Mouse (Mus musculus) 3T3-L1 (cell line): ENCODE measurements around the gene 4930519G04Rik.
"Not testable (repeated sequence)": the region's sequence is repeated elsewhere in the genome, so short reads cannot be mapped to it uniquely, and the experiment has no call there.

Experiments
- DNase-seq: peaks from one replicate; pipeline ENCODE4 v3.0.0-alpha.2; 2015; ENCODE audit warnings: low read depth, low spot score

Gene 4930519G04Rik

DNA sequence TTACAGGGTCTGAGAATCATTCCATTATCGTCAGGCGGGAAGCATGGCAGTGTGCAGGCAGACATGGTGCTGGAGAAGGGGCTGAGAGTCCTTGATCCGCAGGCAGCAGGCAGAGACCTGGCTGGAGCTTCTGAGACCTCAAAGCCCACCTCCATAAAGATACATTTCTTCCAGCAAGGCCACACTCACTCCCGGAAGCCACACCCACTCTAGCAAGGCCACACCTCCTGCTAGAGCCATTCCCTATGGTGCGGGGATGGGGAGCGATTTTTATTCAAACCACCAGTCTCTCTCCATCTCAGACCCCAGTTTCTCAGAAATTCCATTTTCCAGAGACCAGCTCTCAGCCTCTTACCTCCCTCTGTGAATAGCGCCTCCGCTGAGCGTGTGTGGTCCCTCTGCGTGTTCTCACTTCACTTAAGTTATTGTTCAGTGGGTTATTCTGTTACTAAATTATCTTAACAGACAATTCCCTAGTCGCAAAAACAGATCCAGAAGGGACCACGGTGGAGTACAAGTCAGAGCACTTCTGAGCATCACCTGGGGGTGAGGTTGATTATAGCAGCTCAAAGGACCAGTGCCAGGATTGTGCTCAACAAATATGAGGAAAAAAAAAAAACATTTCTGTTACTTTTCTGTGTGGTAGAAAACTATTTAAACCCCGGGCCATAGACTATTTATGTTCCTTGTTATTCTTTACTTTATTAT is 55.3 kb downstream of the 4930519G04Rik start:
- DNase-seq = no peak

GRCm38 (mm10) chr5:114913686-114914085 is 60.2 kb downstream of the 4930519G04Rik start:
- no peak for DNase-seq

GRCm38 (mm10) chr5:114914855-114915254 is 61.4 kb downstream of the 4930519G04Rik start:
- DNase-seq = no peak

GRCm38 (mm10) chr5:114915854-114916253 is 62.4 kb downstream of the 4930519G04Rik start:
- DNase-seq = no peak

DNA sequence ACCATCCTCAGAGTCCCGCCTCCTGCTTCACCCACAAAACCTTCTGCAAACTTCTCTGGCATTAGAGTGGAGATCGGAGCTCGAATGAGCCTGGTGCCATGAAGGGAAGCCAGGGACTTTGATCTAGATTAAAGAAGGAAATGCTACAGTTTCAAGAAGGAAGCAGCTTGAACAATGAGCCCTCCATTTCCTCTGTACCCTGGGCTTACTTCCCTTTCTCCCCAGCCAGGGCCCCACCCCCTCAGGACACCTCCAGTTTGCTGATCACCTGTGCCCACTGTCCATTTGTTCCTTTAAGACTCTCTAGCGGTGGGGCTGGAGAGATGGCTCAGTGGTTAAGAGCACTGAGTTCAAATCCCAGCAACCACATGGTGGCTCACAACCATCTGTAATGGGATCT is 63.3 kb downstream of the 4930519G04Rik start:
- DNase-seq = no peak

DNA sequence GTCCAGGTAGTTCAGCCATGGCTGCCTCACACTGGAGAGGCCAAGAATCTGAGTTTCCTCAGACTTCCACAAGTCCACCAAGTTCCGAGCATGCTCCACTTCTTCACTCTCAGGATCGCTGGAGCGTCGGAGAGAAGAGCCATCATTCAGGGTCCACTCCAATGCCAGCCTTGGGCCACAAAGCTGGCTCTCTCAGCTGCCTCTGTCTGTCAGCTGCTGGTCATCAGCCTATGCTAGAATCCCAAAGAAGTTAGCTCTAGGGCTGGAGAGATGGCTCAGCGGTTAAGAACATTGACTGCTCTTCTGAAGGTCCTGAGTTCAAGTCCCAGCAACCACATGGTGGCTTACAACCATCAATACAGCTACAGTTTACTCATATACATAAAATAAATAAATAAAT is 63.9 kb downstream of the 4930519G04Rik start:
- DNase-seq = not testable (repeated sequence)

DNA sequence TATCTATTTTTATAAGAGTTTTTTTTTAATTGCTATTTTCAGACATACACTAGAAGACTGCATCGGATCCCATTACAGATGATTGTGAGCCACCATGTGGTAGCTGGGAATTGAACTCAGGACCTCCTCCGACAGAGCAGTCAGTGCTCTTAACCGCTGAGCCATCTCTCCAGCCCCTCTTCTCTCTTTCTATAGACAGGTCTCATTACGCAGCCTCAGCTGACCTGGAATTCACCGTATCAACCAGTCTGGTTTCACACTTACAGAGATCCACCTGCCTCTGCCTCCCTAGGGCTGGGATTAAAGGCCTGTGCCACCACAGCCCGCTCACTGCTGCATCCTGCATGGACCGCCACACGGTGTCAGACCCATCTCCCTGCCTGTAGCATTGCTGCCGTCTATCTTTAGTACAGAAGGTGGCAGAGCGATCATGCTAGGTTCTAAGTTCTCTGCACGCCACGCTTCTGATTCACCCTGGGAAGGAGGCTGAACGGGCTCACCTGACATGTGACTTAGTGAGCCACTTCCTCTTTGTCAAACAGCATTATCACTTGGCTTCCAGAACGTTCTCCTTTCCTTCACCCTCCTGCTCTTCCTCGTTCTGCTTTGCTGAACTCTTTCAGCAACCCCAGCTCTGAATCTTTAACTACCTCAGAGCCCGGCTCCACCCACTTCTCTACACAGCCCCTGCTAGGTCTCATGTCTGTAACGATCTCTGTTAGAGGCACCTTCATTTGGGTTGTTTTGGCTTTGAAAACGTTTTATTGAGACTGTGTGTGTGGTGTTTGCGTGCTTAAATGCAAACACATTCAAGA is 68.3 kb downstream of the 4930519G04Rik start:
- no peak for DNase-seq

- no peak for DNase-seq
Observed at GRCm38 (mm10) chr5:114922366-114922731, 68.9 kb downstream of the 4930519G04Rik start.

- DNase-seq = no peak
Observed at GRCm38 (mm10) chr5:114922998-114923473, 69.6 kb downstream of the 4930519G04Rik start, which contains the start of gene Oasl1. Gene Oasl1 (plus strand): TSS chr5:114923240.

- DNase-seq = peak; percentile 82
Observed at GRCm38 (mm10) chr5:114926153-114926684, 72.8 kb downstream of the 4930519G04Rik start.

GRCm38 (mm10) chr5:114926753-114927152 is 73.3 kb downstream of the 4930519G04Rik start:
- DNase-seq = peak; percentile 45

GRCm38 (mm10) chr5:114931626-114932025 is 78.2 kb downstream of the 4930519G04Rik start:
- DNase-seq = no peak

DNA sequence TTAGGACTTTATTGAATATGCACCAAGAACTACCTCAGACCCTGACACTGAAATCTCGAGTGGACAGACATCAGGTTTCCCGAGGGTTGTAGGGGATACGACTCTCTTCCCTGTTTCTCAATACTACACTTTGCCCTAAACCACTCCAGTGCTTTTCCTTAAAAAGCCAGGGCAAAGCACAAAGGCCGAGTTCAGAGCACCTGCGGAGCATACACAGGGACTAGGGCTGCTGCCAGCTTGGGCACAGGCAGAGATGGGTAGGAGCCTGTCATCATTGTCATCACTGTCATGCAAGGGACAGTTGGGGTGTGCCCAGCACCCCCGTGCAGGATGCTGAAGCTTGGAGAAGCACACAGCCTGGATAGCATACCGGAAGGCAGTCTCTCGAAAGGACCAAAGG is 79.7 kb downstream of the 4930519G04Rik start:
- DNase-seq = no peak
